Mouse (Mus musculus): ENCODE measurements at regions not wholly inside any gene's neighbourhood (a gene's known extent, or its start where the extent isn't known, plus 50 kb on each side); places are given as distances from the start of the nearest gene placed in this dataset.
A peak's percentile ranks its signal among the peaks of the same experiment; 100 is the strongest.

GRCm38 (mm10) chr5:64682326-64682845, 120.8 kb upstream of the Klf3 start:
- ATAC-seq (ENCODE audit: low FRiP score) = no peak
- no peak overlapping the region for H3K4me2 ChIP-seq (replicated peaks)
- H3K9me3 ChIP-seq (replicated peaks) = peaks cover 9% of the 10 kb centered on the region
- H3K9ac ChIP-seq = no peak overlapping the region
- H3K27ac ChIP-seq = no peak overlapping the region
- 88% methylated on average over 7 of the region's 7 CpGs for WGBS
- no peaks in the 10 kb centered on the region for H3K4me1 ChIP-seq
- no peak overlapping the region for H3K4me3 ChIP-seq
- H3K27me3 ChIP-seq = no peaks in the 10 kb centered on the region
- H3K36me3 ChIP-seq = no peaks in the 10 kb centered on the region

DNA sequence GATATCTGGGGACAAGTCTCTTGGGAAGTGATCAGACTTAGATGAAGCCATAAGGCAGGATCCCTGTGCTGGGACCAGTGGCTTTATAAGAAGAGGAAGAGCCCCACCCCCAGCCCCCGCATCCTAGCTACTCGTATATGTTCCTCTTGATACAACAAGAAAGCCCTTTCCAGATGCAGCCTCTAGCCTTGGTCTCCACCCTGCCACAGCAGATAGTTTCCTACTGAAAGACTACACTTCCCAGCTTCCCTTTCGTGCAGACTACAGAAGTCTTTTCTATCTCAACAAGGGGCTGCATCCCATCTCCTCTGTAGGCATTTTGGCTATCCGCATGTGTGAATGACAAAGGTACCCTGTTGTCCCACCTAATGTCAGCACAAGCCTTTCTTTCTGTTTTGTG, 119.8 kb upstream of the Klf3 start:
- Histone ChIP-seq H3K4me1 (no peaks in the 10 kb centered on the region), H3K27ac (no peak overlapping the region), H3K27me3 (no peaks in the 10 kb centered on the region), H3K4me3 (no peak overlapping the region), H3K4me2 (replicated peaks) (no peak overlapping the region), H3K9ac (no peak overlapping the region), H3K9me3 (replicated peaks) (peaks cover 9% of the 10 kb centered on the region), H3K36me3 (no peaks in the 10 kb centered on the region)
- no peak for ATAC-seq (ENCODE audit: low FRiP score)
- WGBS = 95% methylated on average over 4 of the region's 4 CpGs

DNA sequence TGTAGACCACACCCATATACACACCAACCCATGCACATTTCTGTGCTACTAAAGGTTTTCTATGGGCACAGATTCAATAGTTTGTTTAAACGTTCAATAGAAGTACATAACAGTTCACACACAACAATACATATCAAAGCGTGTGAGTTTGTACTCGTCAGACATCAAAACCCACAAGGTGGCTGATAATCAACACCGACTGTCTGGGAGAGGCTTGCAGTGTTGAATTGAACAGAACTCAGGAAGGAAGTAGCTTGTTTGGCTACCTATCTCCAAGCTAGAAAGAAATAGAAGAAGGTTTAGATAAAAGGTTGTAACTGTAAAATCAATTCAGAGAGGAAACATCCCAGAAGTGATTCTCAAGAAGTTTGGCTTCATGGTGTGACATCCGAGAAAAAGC, 118.9 kb upstream of the Klf3 start:
- ATAC-seq (ENCODE audit: low FRiP score) = no peak
- Histone ChIP-seq H3K9ac (no peak overlapping the region), H3K27me3 (no peaks in the 10 kb centered on the region), H3K36me3 (no peaks in the 10 kb centered on the region), H3K4me3 (no peak overlapping the region), H3K4me1 (no peaks in the 10 kb centered on the region), H3K27ac (no peak overlapping the region), H3K9me3 (replicated peaks) (peaks cover 9% of the 10 kb centered on the region), H3K4me2 (replicated peaks) (no peak overlapping the region)
- 86% methylated on average over 5 of the region's 5 CpGs for WGBS

GRCm38 (mm10) chr5:64690148-64690547, 113.0 kb upstream of the Klf3 start:
- Histone ChIP-seq H3K9me3 (replicated peaks) (peaks cover 9% of the 10 kb centered on the region), H3K27ac (no peak overlapping the region), H3K36me3 (no peaks in the 10 kb centered on the region), H3K4me1 (no peaks in the 10 kb centered on the region), H3K4me3 (no peak overlapping the region), H3K27me3 (no peaks in the 10 kb centered on the region), H3K4me2 (replicated peaks) (no peak overlapping the region), H3K9ac (no peak overlapping the region)
- no peak for ATAC-seq (ENCODE audit: low FRiP score)
- WGBS = 76% methylated on average over 7 of the region's 7 CpGs

DNA sequence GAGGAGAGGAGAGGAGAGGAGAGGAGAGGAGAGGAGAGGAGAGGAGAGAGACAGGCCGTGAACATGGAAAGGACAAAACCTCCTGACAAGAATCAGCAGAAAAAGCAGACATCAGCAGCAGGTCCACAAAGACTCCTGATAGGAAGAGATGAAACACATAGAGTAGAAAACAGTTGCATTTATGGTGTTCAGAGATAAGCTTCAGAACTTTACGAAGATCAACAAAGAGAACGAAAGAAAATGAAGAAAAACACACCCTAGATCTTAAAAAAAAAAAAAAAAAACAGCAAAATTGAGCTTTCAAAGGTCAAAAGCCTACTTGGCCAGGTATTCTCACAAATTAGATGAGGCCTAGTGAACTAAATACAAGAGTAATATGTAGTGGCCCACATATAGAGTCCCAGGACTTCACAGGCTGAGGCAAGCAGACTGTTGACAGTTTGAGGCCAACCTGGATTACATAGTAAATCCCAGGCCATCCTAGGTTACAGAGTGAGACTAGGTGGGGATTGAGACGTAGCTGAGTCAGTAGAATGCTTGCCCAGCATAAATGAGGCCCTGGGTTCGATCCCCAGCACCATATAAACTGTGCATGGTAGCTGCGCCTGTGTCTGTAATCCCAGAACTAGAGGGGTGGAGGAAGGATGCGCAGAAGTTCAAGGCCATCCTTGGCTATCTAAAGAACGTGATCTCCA, 111.6 kb upstream of the Klf3 start:
- no peak overlapping the region for H3K4me3 ChIP-seq
- no peak overlapping the region for H3K27ac ChIP-seq
- H3K9me3 ChIP-seq (replicated peaks) = peaks cover 7% of the 10 kb centered on the region
- H3K4me2 ChIP-seq (replicated peaks) = no peak overlapping the region
- no peaks in the 10 kb centered on the region for H3K36me3 ChIP-seq
- no peaks in the 10 kb centered on the region for H3K4me1 ChIP-seq
- H3K27me3 ChIP-seq = no peaks in the 10 kb centered on the region
- ATAC-seq (ENCODE audit: low FRiP score) = no peak
- 92% methylated on average over 8 of the region's 8 CpGs for WGBS
- H3K9ac ChIP-seq = no peak overlapping the region

DNA sequence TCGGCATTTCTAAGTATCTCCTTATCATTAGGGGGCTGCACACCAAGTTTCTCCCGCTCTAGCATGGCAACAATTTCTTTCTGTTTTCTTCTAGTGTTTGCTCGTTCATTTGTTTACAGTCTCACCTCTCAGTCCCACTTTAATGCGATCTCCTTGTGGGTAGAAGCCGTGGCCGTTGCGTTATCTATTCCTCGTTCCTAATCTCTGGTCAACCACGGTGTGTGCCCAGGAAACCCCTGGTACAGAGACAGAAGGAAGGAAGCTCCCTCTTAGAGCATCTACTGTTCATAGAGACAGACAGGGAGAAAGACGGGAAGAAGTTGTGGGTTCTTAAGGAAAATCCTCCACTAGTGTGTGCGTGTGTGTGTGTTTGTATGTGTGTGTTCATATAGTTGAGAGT, 110.9 kb upstream of the Klf3 start:
- no peak overlapping the region for H3K27ac ChIP-seq
- H3K4me2 ChIP-seq (replicated peaks) = no peak overlapping the region
- H3K4me1 ChIP-seq = no peaks in the 10 kb centered on the region
- no peak overlapping the region for H3K9ac ChIP-seq
- H3K36me3 ChIP-seq = no peaks in the 10 kb centered on the region
- 93% methylated on average over 11 of the region's 11 CpGs for WGBS
- H3K4me3 ChIP-seq = no peak overlapping the region
- H3K27me3 ChIP-seq = no peaks in the 10 kb centered on the region
- ATAC-seq (ENCODE audit: low FRiP score) = no peak
- H3K9me3 ChIP-seq (replicated peaks) = no peaks in the 10 kb centered on the region

GRCm38 (mm10) chr5:64693616-64694015, 109.6 kb upstream of the Klf3 start:
- no peaks in the 10 kb centered on the region for H3K36me3 ChIP-seq
- no peaks in the 10 kb centered on the region for H3K9me3 ChIP-seq (replicated peaks)
- H3K27ac ChIP-seq = no peak overlapping the region
- H3K4me3 ChIP-seq = no peak overlapping the region
- no peak overlapping the region for H3K9ac ChIP-seq
- ATAC-seq (ENCODE audit: low FRiP score) = no peak
- 93% methylated on average over 8 of the region's 8 CpGs for WGBS
- no peaks in the 10 kb centered on the region for H3K4me1 ChIP-seq
- no peak overlapping the region for H3K4me2 ChIP-seq (replicated peaks)
- no peaks in the 10 kb centered on the region for H3K27me3 ChIP-seq

GRCm38 (mm10) chr5:64694606-64695005, 108.6 kb upstream of the Klf3 start:
- Histone ChIP-seq H3K36me3 (no peaks in the 10 kb centered on the region), H3K27ac (no peak overlapping the region), H3K9ac (no peak overlapping the region), H3K4me2 (replicated peaks) (no peak overlapping the region), H3K4me3 (no peak overlapping the region), H3K9me3 (replicated peaks) (no peaks in the 10 kb centered on the region), H3K27me3 (no peaks in the 10 kb centered on the region), H3K4me1 (no peaks in the 10 kb centered on the region)
- no peak for ATAC-seq (ENCODE audit: low FRiP score)
- 49% methylated on average over 8 of the region's 8 CpGs for WGBS

DNA sequence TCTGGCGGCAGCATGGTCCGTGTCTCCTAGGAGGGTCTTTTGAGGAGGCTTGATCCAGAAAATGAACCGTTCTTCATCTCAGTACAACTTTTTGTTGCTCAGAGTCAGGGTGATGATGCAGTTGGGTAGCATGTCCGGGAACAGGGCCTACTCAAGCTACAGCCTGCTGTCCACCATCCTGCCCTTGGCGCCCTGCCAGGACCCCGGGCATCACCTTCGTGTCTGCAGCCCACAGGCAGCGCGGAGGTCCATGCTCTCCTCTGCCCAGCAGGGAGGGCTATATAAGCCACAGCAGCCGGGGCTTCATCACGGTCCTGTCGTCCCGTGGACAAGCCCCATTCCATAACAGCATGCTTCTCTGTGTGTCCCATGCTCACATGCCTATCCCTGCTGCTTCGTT, 107.1 kb upstream of the Klf3 start:
- Histone ChIP-seq H3K27ac (no peak overlapping the region), H3K4me1 (no peaks in the 10 kb centered on the region), H3K9me3 (replicated peaks) (no peaks in the 10 kb centered on the region), H3K9ac (no peak overlapping the region), H3K36me3 (no peaks in the 10 kb centered on the region), H3K4me3 (no peak overlapping the region), H3K4me2 (replicated peaks) (no peak overlapping the region), H3K27me3 (no peaks in the 10 kb centered on the region)
- 86% methylated on average over 14 of the region's 14 CpGs for WGBS
- ATAC-seq (ENCODE audit: low FRiP score) = no peak

GRCm38 (mm10) chr5:64697466-64697865, 105.7 kb upstream of the Klf3 start:
- 93% methylated on average over 5 of the region's 5 CpGs for WGBS
- Histone ChIP-seq H3K4me2 (replicated peaks) (no peak overlapping the region), H3K9ac (no peak overlapping the region), H3K27me3 (no peaks in the 10 kb centered on the region), H3K4me3 (no peak overlapping the region), H3K36me3 (no peaks in the 10 kb centered on the region), H3K9me3 (replicated peaks) (no peaks in the 10 kb centered on the region), H3K27ac (no peak overlapping the region), H3K4me1 (peaks cover 7% of the 10 kb centered on the region)
- no peak for ATAC-seq (ENCODE audit: low FRiP score)

GRCm38 (mm10) chr5:64698458-64699116, 104.6 kb upstream of the Klf3 start:
- Histone ChIP-seq H3K4me2 (replicated peaks) (no peak overlapping the region), H3K4me3 (no peak overlapping the region), H3K27ac (no peak overlapping the region), H3K9me3 (replicated peaks) (no peaks in the 10 kb centered on the region), H3K4me1 (peaks cover 16% of the 10 kb centered on the region), H3K36me3 (no peaks in the 10 kb centered on the region), H3K27me3 (no peaks in the 10 kb centered on the region), H3K9ac (no peak overlapping the region)
- ATAC-seq (ENCODE audit: low FRiP score) = no peak
- 86% methylated on average over 6 of the region's 6 CpGs for WGBS

DNA sequence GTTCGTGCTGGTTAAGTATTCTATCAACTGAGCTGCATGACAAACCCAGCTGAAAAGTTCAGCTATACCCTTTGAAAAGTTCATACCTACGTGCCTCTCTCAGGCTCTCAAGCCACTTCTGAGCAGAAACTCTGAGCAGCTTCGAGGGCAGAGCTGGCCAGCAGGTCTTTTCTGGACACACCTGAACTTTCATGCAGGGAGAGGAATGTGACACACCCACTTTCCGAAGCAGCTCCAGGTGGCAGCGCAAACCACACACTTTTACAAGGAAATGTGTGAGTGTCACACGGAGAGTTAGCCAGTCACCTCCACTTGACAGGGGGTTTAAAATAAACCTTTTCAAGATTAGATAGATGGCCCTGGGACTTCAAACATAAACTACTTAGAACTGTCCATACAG, 103.2 kb upstream of the Klf3 start:
- peaks cover 16% of the 10 kb centered on the region for H3K4me1 ChIP-seq
- no peaks in the 10 kb centered on the region for H3K36me3 ChIP-seq
- H3K27me3 ChIP-seq = no peaks in the 10 kb centered on the region
- H3K27ac ChIP-seq = no peak overlapping the region
- H3K9ac ChIP-seq = no peak overlapping the region
- H3K4me3 ChIP-seq = no peak overlapping the region
- no peak overlapping the region for H3K4me2 ChIP-seq (replicated peaks)
- ATAC-seq (ENCODE audit: low FRiP score) = no peak
- H3K9me3 ChIP-seq (replicated peaks) = no peaks in the 10 kb centered on the region
- 87% methylated on average over 6 of the region's 6 CpGs for WGBS

- Histone ChIP-seq H3K36me3 (no peaks in the 10 kb centered on the region), H3K27ac (peak overlapping the region; percentile 71), H3K27me3 (no peaks in the 10 kb centered on the region), H3K9me3 (replicated peaks) (no peaks in the 10 kb centered on the region), H3K4me3 (no peak overlapping the region), H3K4me1 (peaks cover 16% of the 10 kb centered on the region), H3K4me2 (replicated peaks) (peak overlapping the region; percentile 12; the same call in 1 of the 2 replicates), H3K9ac (no peak overlapping the region)
- 62% methylated on average over 14 of the region's 14 CpGs for WGBS
- no peak for ATAC-seq (ENCODE audit: low FRiP score)
These were observed 101.9 kb upstream of the Klf3 start for GRCm38 (mm10) chr5:64701219-64701779.

Measured in hindbrain, embryonic 12.5 days (tissue).